Mouse (Mus musculus): ENCODE measurements at regions not wholly inside any gene's neighbourhood (a gene's known extent, or its start where the extent isn't known, plus 50 kb on each side); places are given as distances from the start of the nearest gene placed in this dataset.
"Not testable (repeated sequence)": the region's sequence is repeated elsewhere in the genome, so short reads cannot be mapped to it uniquely, and the experiment has no call there.

- Histone ChIP-seq H3K27me3 (ENCODE audit: control insufficient read depth, insufficient read depth, low read length) (no peaks in the 10 kb centered on the region), H3K36me3 (ENCODE audit: control insufficient read depth, insufficient read depth, low read length) (no peaks in the 10 kb centered on the region), H3K9me3 (ENCODE audit: control insufficient read depth, low read depth, low read length) (no peaks in the 10 kb centered on the region), H3K9ac (replicated peaks; ENCODE audit: low read depth, low read length) (no peak overlapping the region), H3K4me1 (ENCODE audit: control insufficient read depth, insufficient read depth, low read length) (no peaks in the 10 kb centered on the region), H3K27ac (ENCODE audit: low read length) (no peak overlapping the region), H3K4me2 (replicated peaks; ENCODE audit: low read depth, low read length) (no peak overlapping the region), H3K4me3 (ENCODE audit: low read depth, low read length) (no peak overlapping the region)
- WGBS, result 78% methylated on average over 2 of the region's 2 CpGs
- no peak for ATAC-seq (ENCODE audit: insufficient number of reproducible peaks, insufficient read depth, low FRiP score, low read depth)
Measured at GRCm38 (mm10) chr8:100101957-100102356, 685.7 kb upstream of the Cdh8 start.

GRCm38 (mm10) chr8:100072059-100072729 lies 655.9 kb upstream of the Cdh8 start:
- Histone ChIP-seq H3K36me3 (ENCODE audit: control insufficient read depth, insufficient read depth, low read length) (no peaks in the 10 kb centered on the region), H3K4me2 (replicated peaks; ENCODE audit: low read depth, low read length) (no peak overlapping the region), H3K27me3 (ENCODE audit: control insufficient read depth, insufficient read depth, low read length) (no peaks in the 10 kb centered on the region), H3K4me3 (ENCODE audit: low read depth, low read length) (no peak overlapping the region), H3K4me1 (ENCODE audit: control insufficient read depth, insufficient read depth, low read length) (no peaks in the 10 kb centered on the region), H3K9me3 (ENCODE audit: control insufficient read depth, low read depth, low read length) (no peaks in the 10 kb centered on the region), H3K27ac (ENCODE audit: low read length) (no peak overlapping the region), H3K9ac (replicated peaks; ENCODE audit: low read depth, low read length) (no peak overlapping the region)
- no peak for ATAC-seq (ENCODE audit: insufficient number of reproducible peaks, insufficient read depth, low FRiP score, low read depth)
- 79% methylated on average over 5 of the region's 5 CpGs for WGBS

- no peaks in the 10 kb centered on the region for H3K4me1 ChIP-seq (ENCODE audit: control insufficient read depth, insufficient read depth, low read length)
- WGBS, result 63% methylated on average over 1 of the region's 1 CpGs
- H3K4me2 ChIP-seq (replicated peaks; ENCODE audit: low read depth, low read length), result no peak overlapping the region
- no peaks in the 10 kb centered on the region for H3K9me3 ChIP-seq (ENCODE audit: control insufficient read depth, low read depth, low read length)
- no peak overlapping the region for H3K4me3 ChIP-seq (ENCODE audit: low read depth, low read length)
- ATAC-seq (ENCODE audit: insufficient number of reproducible peaks, insufficient read depth, low FRiP score, low read depth), result no peak
- H3K27me3 ChIP-seq (ENCODE audit: control insufficient read depth, insufficient read depth, low read length), result no peaks in the 10 kb centered on the region
- no peak overlapping the region for H3K9ac ChIP-seq (replicated peaks; ENCODE audit: low read depth, low read length)
- H3K27ac ChIP-seq (ENCODE audit: low read length), result no peak overlapping the region
- H3K36me3 ChIP-seq (ENCODE audit: control insufficient read depth, insufficient read depth, low read length), result no peaks in the 10 kb centered on the region
Measured at GRCm38 (mm10) chr8:100069761-100070160, 653.5 kb upstream of the Cdh8 start.

DNA sequence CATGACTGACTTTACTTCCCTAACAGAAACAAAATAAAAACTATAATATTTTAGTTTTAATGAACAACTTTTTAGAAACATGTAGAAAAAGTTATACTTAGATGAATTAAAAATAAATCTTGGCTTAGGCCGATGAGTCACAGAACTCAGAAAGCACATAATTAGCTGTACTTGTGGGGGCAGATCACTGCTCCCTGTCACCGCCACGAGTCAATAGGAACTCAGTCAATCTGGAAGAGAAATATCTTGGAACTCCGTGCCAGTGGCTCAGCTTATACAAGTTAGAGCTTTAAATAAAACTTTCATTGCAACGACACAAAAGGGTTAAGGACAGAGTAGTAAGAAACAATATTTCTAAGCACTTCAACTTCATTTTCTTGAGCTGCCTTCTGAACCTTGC lies 622.7 kb upstream of the Cdh8 start:
- no peaks in the 10 kb centered on the region for H3K9me3 ChIP-seq (ENCODE audit: control insufficient read depth, low read depth, low read length)
- 75% methylated on average over 5 of the region's 5 CpGs for WGBS
- no peaks in the 10 kb centered on the region for H3K4me1 ChIP-seq (ENCODE audit: control insufficient read depth, insufficient read depth, low read length)
- H3K27ac ChIP-seq (ENCODE audit: low read length), result no peak overlapping the region
- H3K36me3 ChIP-seq (ENCODE audit: control insufficient read depth, insufficient read depth, low read length), result no peaks in the 10 kb centered on the region
- ATAC-seq (ENCODE audit: insufficient number of reproducible peaks, insufficient read depth, low FRiP score, low read depth), result no peak
- no peaks in the 10 kb centered on the region for H3K27me3 ChIP-seq (ENCODE audit: control insufficient read depth, insufficient read depth, low read length)
- no peak overlapping the region for H3K9ac ChIP-seq (replicated peaks; ENCODE audit: low read depth, low read length)
- no peak overlapping the region for H3K4me2 ChIP-seq (replicated peaks; ENCODE audit: low read depth, low read length)
- H3K4me3 ChIP-seq (ENCODE audit: low read depth, low read length), result no peak overlapping the region

DNA sequence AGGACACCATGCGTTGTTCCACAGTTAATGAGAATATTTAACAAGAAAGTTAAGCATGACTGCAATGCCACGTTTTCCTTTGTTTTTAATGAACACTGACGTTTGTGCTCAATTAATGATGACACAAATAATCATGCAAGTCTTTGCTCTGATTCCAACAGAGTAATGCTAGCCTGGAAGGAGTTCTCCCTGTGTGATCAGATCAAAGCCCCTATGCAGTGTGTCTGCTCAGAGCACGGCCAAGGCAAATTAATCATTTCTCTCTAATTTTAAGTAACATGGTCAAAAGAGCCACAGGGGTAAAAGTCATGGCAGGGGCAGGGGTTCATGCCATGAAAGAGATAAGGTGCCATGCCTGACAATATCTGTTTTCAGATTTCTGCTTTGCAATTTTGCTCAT lies 618.2 kb upstream of the Cdh8 start:
- H3K9me3 ChIP-seq (ENCODE audit: control insufficient read depth, low read depth, low read length), result no peaks in the 10 kb centered on the region
- H3K27me3 ChIP-seq (ENCODE audit: control insufficient read depth, insufficient read depth, low read length), result no peaks in the 10 kb centered on the region
- no peaks in the 10 kb centered on the region for H3K4me1 ChIP-seq (ENCODE audit: control insufficient read depth, insufficient read depth, low read length)
- 73% methylated on average over 4 of the region's 4 CpGs for WGBS
- H3K9ac ChIP-seq (replicated peaks; ENCODE audit: low read depth, low read length), result no peak overlapping the region
- no peak for ATAC-seq (ENCODE audit: insufficient number of reproducible peaks, insufficient read depth, low FRiP score, low read depth)
- no peak overlapping the region for H3K4me3 ChIP-seq (ENCODE audit: low read depth, low read length)
- H3K4me2 ChIP-seq (replicated peaks; ENCODE audit: low read depth, low read length), result no peak overlapping the region
- H3K36me3 ChIP-seq (ENCODE audit: control insufficient read depth, insufficient read depth, low read length), result no peaks in the 10 kb centered on the region
- no peak overlapping the region for H3K27ac ChIP-seq (ENCODE audit: low read length)

GRCm38 (mm10) chr8:100030358-100030757 lies 614.1 kb upstream of the Cdh8 start:
- H3K9me3 ChIP-seq (ENCODE audit: control insufficient read depth, low read depth, low read length); ATAC-seq (ENCODE audit: insufficient number of reproducible peaks, insufficient read depth, low FRiP score, low read depth); H3K9ac ChIP-seq (replicated peaks; ENCODE audit: low read depth, low read length); H3K4me3 ChIP-seq (ENCODE audit: low read depth, low read length); H3K27ac ChIP-seq (ENCODE audit: low read length); H3K27me3 ChIP-seq (ENCODE audit: control insufficient read depth, insufficient read depth, low read length); H3K36me3 ChIP-seq (ENCODE audit: control insufficient read depth, insufficient read depth, low read length); H3K4me1 ChIP-seq (ENCODE audit: control insufficient read depth, insufficient read depth, low read length); H3K4me2 ChIP-seq (replicated peaks; ENCODE audit: low read depth, low read length): not testable (repeated sequence)
- WGBS, result 93% methylated on average over 23 of the region's 23 CpGs

GRCm38 (mm10) chr8:100015638-100016037 lies 599.4 kb upstream of the Cdh8 start:
- no peak overlapping the region for H3K4me3 ChIP-seq (ENCODE audit: low read depth, low read length)
- ATAC-seq (ENCODE audit: insufficient number of reproducible peaks, insufficient read depth, low FRiP score, low read depth), result no peak
- WGBS, result 82% methylated on average over 1 of the region's 1 CpGs
- no peaks in the 10 kb centered on the region for H3K27me3 ChIP-seq (ENCODE audit: control insufficient read depth, insufficient read depth, low read length)
- H3K4me1 ChIP-seq (ENCODE audit: control insufficient read depth, insufficient read depth, low read length), result no peaks in the 10 kb centered on the region
- no peak overlapping the region for H3K4me2 ChIP-seq (replicated peaks; ENCODE audit: low read depth, low read length)
- no peak overlapping the region for H3K27ac ChIP-seq (ENCODE audit: low read length)
- no peaks in the 10 kb centered on the region for H3K9me3 ChIP-seq (ENCODE audit: control insufficient read depth, low read depth, low read length)
- H3K36me3 ChIP-seq (ENCODE audit: control insufficient read depth, insufficient read depth, low read length), result no peaks in the 10 kb centered on the region
- no peak overlapping the region for H3K9ac ChIP-seq (replicated peaks; ENCODE audit: low read depth, low read length)

DNA sequence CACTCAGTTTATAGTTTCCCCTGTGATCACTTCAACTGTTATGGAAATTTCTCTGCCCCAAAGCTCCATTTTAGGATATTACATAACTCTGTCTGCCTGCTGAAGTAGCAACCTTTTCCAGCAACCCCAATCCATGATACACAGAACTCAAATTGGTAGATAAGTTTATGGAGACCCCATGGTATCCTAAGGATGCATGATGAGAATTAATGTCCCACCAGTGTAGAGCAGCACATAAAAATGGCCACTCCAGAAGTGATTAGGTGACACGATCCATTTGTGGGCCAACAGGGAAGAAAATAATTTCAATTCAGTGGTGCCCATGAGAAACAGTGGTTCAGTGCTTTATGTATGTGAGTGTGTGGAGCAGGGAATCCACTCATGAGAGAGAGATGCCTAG lies 583.3 kb upstream of the Cdh8 start:
- no peaks in the 10 kb centered on the region for H3K27me3 ChIP-seq (ENCODE audit: control insufficient read depth, insufficient read depth, low read length)
- H3K4me3 ChIP-seq (ENCODE audit: low read depth, low read length), result no peak overlapping the region
- no peak overlapping the region for H3K27ac ChIP-seq (ENCODE audit: low read length)
- H3K4me1 ChIP-seq (ENCODE audit: control insufficient read depth, insufficient read depth, low read length), result no peaks in the 10 kb centered on the region
- H3K4me2 ChIP-seq (replicated peaks; ENCODE audit: low read depth, low read length), result no peak overlapping the region
- no peak overlapping the region for H3K9ac ChIP-seq (replicated peaks; ENCODE audit: low read depth, low read length)
- 90% methylated on average over 1 of the region's 1 CpGs for WGBS
- no peaks in the 10 kb centered on the region for H3K9me3 ChIP-seq (ENCODE audit: control insufficient read depth, low read depth, low read length)
- no peak for ATAC-seq (ENCODE audit: insufficient number of reproducible peaks, insufficient read depth, low FRiP score, low read depth)
- no peaks in the 10 kb centered on the region for H3K36me3 ChIP-seq (ENCODE audit: control insufficient read depth, insufficient read depth, low read length)

GRCm38 (mm10) chr8:99983696-99984095 lies 567.4 kb upstream of the Cdh8 start:
- no peaks in the 10 kb centered on the region for H3K36me3 ChIP-seq (ENCODE audit: control insufficient read depth, insufficient read depth, low read length)
- no peaks in the 10 kb centered on the region for H3K9me3 ChIP-seq (ENCODE audit: control insufficient read depth, low read depth, low read length)
- H3K9ac ChIP-seq (replicated peaks; ENCODE audit: low read depth, low read length), result no peak overlapping the region
- no peak overlapping the region for H3K4me3 ChIP-seq (ENCODE audit: low read depth, low read length)
- no peak overlapping the region for H3K4me2 ChIP-seq (replicated peaks; ENCODE audit: low read depth, low read length)
- no peaks in the 10 kb centered on the region for H3K27me3 ChIP-seq (ENCODE audit: control insufficient read depth, insufficient read depth, low read length)
- 58% methylated on average over 5 of the region's 5 CpGs for WGBS
- ATAC-seq (ENCODE audit: insufficient number of reproducible peaks, insufficient read depth, low FRiP score, low read depth), result no peak
- no peaks in the 10 kb centered on the region for H3K4me1 ChIP-seq (ENCODE audit: control insufficient read depth, insufficient read depth, low read length)
- H3K27ac ChIP-seq (ENCODE audit: low read length), result no peak overlapping the region
